Mouse (Mus musculus) forebrain, embryonic 11.5 days (tissue): ENCODE measurements around the gene Tpp2. TPM values are rescaled to one million over a fixed set of nuclear protein-coding genes. Genes with fewer than 3 reads are reported as not detected.
"Not testable (repeated sequence)": the region's sequence is repeated elsewhere in the genome, so short reads cannot be mapped to it uniquely, and the experiment has no call there.

Experiments used
- ATAC-seq: fragments of 200-750 bp; cut with Nextera tagmentation; replicated peaks from 2 replicates; pipeline ENCODE4 v1.8.0; 2017; ENCODE audit warnings: moderate TSS enrichment; ENCODE audit not compliant: low FRiP score
- DNase-seq: peaks from one replicate; pipeline ENCODE4 v3.0.0-alpha.2; 2017; ENCODE audit warnings: low spot score
- H3K27ac ChIP-seq: fragments of 300-500 bp; sonication (generic); 2 replicates; pipeline ENCODE4 v1.5.1; 2014; ENCODE audit warnings: low read depth, low read length
- H3K27me3 ChIP-seq: fragments of 300-500 bp; sonication (generic); 2 replicates; pipeline ENCODE4 v1.6.1; 2014; ENCODE audit warnings: mild to moderate bottlenecking, low read length, mixed read lengths; ENCODE audit not compliant: control insufficient read depth, insufficient read depth
- H3K36me3 ChIP-seq: fragments of 300-500 bp; sonication (generic); 2 replicates; pipeline ENCODE4 v1.6.1; 2014; ENCODE audit warnings: mild to moderate bottlenecking, low read length, moderate library complexity, mixed read lengths; ENCODE audit not compliant: control insufficient read depth, insufficient read depth
- H3K4me1 ChIP-seq: fragments of 300-500 bp; sonication (generic); replicated peaks from 2 replicates; pipeline ENCODE4 v1.6.1; 2014; ENCODE audit warnings: low read length, mixed read lengths; ENCODE audit not compliant: control insufficient read depth, insufficient read depth
- H3K4me2 ChIP-seq: fragments of 300-500 bp; sonication (generic); 2 replicates; pipeline ENCODE4 v1.6.1; 2014; ENCODE audit warnings: low read depth, mild to moderate bottlenecking, low read length, moderate library complexity, mixed read lengths; ENCODE audit not compliant: severe bottlenecking
- H3K4me3 ChIP-seq: fragments of 300-500 bp; sonication (generic); 2 replicates; pipeline ENCODE4 v1.5.1; 2014; ENCODE audit warnings: low read depth, low read length
- H3K9ac ChIP-seq: fragments of 300-500 bp; sonication (generic); 2 replicates; pipeline ENCODE4 v1.6.1; 2014; ENCODE audit warnings: low read length
- H3K9me3 ChIP-seq: fragments of 300-500 bp; sonication (generic); 2 replicates; pipeline ENCODE4 v1.6.1; 2016; ENCODE audit warnings: low read length, mixed read lengths; ENCODE audit not compliant: control insufficient read depth
- WGBS: fragments of 180-500 bp; shearing (Covaris S2); extraction: QIAGEN DNeasy Blood & Tissue Kit; methylation state at CpG from one replicate; pipeline ENCODE4 v1.1.7; 2014; 5-methylcytosine and 5-hydroxymethylcytosine counted together
- polyA plus RNA-seq: library from polyadenylated mRNA; unstranded; fragments of >200 nt; fragmentation: Nextera tagmentation; extraction: Ambion mirVana; gene quantifications from 2 replicates; pipeline ENCODE4 v1.2.1, GENCODE M21; 2014

The Tpp2 gene
- 70.1 and 70.2 TPM in 2 replicates for polyA plus RNA-seq

DNA sequence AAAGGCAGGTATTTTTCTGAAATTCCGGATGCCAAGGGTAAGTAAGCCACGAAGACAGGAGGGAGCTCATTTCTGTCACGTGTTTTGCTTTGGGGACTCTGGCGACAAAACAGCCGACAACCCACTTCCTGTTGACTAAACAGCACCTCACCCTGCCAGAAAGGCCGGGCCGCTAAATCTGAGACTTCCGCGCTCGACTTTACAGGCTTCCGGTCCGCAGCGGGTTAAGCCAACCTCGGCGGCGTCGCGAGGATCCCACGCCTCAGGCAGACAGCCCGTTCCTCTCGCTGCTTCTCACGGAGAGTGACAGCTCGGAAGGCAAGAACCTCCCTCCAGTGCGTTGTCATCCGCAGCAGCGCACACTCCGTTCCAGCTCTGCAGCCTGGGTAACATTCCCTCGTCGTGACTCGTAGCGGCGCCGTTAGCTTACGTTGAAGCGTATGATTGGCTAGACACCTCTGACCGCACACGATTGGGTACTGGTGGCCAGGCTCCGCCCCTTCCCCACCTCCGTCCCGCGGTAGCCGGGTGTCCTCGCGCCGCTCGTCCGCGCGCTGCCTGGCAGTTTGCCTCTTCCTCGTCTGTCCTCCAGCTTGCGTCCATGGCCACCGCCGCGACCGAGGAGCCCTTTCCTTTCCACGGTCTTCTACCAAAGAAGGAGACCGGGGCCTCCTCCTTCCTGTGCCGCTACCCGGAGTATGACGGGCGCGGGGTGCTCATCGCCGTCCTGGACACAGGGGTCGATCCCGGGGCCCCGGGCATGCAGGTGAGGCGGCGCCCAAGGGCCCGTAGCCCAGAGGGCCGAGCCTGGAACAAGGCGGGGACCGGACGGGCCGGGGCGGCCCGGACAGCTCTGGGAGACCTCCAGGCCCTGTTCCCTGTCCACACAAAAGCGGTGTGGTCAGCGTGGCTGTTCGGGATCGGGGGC is at the start of gene Tpp2:
TSS of gene Tpp2 (plus strand) at position 160 of the 928 bp plus-strand sequence.
- H3K4me1 ChIP-seq, result peaks cover 5% of the 10 kb centered on the region; the same call in 1 of the 2 replicates
- peak within 1 kb of the TSS; percentile 88 for H3K9ac ChIP-seq
- peak within 1 kb of the TSS; percentile 82 for H3K27ac ChIP-seq
- peak within 1 kb of the TSS; percentile 55 for H3K4me2 ChIP-seq
- ATAC-seq (peak; percentile 100), DNase-seq (peak; percentile 95)
- H3K27me3 ChIP-seq, result no peaks in the 10 kb centered on the region
- peak within 1 kb of the TSS; percentile 96 for H3K4me3 ChIP-seq
- H3K9me3 ChIP-seq, result no peaks in the 10 kb centered on the region
- under 1% methylated on average over 78 of the region's 81 CpGs for WGBS
- no peaks in the 10 kb centered on the region for H3K36me3 ChIP-seq

DNA sequence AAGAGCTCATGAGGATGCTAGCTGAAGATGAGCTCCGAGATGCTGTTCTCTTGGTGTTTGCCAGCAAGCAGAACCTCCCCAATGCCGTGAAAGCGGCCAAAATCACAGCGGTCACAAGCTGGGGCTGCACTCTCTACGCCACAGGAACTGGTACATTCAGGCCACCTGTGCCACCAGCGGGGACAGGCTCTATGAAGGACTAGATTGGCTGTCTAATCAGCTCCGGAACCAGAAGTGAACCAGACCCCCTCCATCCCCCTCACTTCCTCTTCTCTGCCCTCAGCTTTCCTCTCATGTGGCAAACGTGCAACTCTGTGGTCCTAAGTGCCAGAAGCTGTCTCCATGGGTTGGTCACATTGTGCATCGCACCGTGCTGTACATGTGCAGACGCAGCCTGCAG is 45.1 kb upstream of the Tpp2 start:
- H3K4me2 ChIP-seq, H3K27ac ChIP-seq, ATAC-seq, H3K36me3 ChIP-seq, H3K27me3 ChIP-seq, H3K4me3 ChIP-seq, H3K9me3 ChIP-seq, H3K4me1 ChIP-seq, H3K9ac ChIP-seq, DNase-seq: not testable (repeated sequence)
- 92% methylated on average over 11 of the region's 11 CpGs for WGBS

DNA sequence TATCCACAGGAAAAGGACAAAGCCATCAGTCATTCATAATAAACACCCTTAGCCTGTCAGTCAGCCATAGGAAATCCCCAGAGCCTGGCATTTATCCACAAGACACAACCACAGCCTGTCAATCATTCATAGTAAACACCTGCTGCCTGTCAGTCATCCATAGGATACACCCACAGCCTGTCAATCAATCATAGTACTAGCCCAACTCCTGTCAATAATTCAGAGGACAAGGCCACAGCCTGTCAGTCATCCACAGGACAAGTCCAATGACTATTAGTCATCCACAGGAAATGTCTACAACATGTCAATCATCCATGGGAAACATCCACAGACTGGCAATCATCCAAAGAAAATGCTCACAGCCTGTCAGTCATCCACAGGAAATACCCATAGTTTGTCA is 37.7 kb upstream of the Tpp2 start:
- Histone ChIP-seq H3K36me3 (no peaks in the 10 kb centered on the region), H3K9ac (no peak overlapping the region), H3K4me1 (no peaks in the 10 kb centered on the region), H3K27ac (no peak overlapping the region), H3K4me3 (no peak overlapping the region), H3K27me3 (no peaks in the 10 kb centered on the region), H3K9me3 (no peaks in the 10 kb centered on the region; the same call in 1 of the 2 replicates), H3K4me2 (no peak overlapping the region)
- ATAC-seq (no peak), DNase-seq (no peak)

DNA sequence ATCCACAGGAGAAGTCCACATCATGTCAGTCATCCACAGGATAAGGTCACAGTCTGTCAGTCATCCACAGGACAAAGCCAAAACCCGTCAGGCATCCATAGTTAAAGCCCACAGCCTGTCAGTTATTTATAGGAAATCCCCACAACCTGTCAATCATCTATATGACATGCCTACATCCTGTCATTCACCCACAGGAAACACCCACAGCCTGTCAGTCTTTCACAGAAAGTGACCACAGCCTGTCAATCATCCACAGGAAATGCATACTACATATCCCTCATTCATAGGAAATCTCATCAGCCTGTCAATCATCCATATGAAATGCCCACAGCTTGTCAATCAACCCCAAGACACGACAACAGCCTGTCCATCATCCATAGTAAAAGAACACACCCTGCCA is 36.3 kb upstream of the Tpp2 start:
- Histone ChIP-seq H3K36me3 (no peaks in the 10 kb centered on the region), H3K4me3 (no peak overlapping the region), H3K9ac (no peak overlapping the region), H3K4me1 (no peaks in the 10 kb centered on the region), H3K27ac (no peak overlapping the region), H3K9me3 (no peaks in the 10 kb centered on the region; the same call in 1 of the 2 replicates), H3K27me3 (no peaks in the 10 kb centered on the region), H3K4me2 (no peak overlapping the region)
- 81% methylated on average over 2 of the region's 2 CpGs for WGBS
- ATAC-seq, result no peak
- no peak for DNase-seq

DNA sequence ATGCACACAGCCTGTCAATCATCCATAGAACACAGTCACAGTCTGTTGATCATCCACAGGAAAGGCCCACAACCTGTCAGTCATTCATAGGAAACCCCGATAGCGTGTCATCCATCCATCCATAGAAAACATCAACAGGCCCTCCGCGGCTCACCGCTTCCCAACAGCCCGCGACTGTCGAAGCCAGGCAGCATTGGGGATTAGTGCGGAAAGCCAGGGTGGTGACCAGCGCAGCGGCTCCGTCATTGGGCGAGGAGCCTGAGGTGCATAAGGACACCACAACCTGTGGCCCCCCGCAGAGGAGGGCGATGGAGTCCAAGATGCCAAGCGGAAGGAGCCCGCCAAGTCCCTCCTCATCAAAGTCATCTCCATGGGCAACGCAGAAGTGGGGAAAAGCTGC is 35.5 kb upstream of the Tpp2 start:
- Histone ChIP-seq H3K9ac (no peak overlapping the region), H3K4me3 (no peak overlapping the region), H3K27ac (no peak overlapping the region), H3K4me2 (no peak overlapping the region), H3K27me3 (no peaks in the 10 kb centered on the region), H3K36me3 (no peaks in the 10 kb centered on the region), H3K9me3 (no peaks in the 10 kb centered on the region; the same call in 1 of the 2 replicates), H3K4me1 (no peaks in the 10 kb centered on the region)
- ATAC-seq, result no peak
- DNase-seq, result no peak
- 80% methylated on average over 18 of the region's 18 CpGs for WGBS

DNA sequence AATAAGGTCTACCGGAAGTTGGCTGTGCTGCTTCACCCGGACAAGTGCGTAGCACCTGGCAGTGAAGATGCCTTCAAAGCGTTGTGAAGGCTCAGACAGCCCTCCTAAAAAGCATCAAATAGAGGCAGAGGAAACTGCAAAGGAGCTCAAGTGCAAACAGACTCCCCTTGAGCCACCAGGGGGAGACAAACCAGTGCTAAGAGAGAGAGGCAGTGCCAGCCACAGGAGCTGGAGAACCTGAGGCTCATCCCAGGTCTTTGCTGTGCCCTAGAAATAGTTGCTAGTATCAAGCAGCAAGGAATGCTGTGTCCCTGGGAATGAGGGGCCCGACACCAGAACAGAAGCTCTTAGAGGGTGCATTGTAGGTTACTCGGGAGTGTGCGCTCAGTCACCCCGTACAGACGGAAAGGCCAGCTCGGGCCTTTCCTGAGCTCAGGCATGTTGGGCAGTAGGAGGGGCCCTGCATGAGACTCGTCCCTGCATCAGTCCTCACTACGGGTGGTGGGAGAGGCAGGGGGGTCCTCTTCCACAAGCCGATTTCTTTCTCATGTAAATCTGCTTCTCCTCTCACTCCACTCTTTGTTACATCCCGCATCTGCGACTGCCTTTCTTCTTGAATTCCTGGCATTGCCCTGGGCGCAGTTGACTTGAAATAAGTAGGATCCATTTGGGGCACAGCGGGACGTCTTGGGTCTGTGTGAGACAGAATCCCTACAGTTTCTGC is 34.3 kb upstream of the Tpp2 start:
- ATAC-seq, result peak; percentile 83
- 14% methylated on average over 18 of the region's 18 CpGs for WGBS

DNA sequence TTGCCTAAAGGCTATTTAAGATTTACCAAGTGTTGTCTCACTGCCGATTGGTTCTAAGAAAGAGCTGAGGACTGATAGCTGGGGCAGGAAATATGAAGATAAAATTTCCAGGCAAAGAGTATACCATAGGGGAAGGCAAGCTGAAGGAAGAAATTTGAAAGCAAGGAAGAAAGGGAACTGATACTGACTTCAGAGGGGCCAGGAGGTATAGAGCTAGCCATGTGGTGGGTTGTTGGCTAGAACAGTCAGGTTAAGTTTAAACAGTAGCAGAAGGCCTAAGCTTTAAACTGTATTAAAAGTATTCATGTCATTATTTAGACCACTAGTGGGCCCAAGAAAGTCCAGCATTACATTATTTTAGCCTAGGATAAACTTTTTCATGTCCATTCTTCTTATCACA is 31.0 kb upstream of the Tpp2 start:
- Histone ChIP-seq H3K9me3 (no peaks in the 10 kb centered on the region), H3K9ac (no peak overlapping the region), H3K27ac (no peak overlapping the region), H3K4me1 (no peaks in the 10 kb centered on the region), H3K36me3 (no peaks in the 10 kb centered on the region), H3K4me3 (no peak overlapping the region), H3K27me3 (no peaks in the 10 kb centered on the region), H3K4me2 (no peak overlapping the region)
- ATAC-seq, result no peak
- no peak for DNase-seq
- 86% methylated on average over 1 of the region's 1 CpGs for whole genome bisulfite sequencing

More for the DNA sequence above, 34.3 kb upstream of the Tpp2 start:
- no peaks in the 10 kb centered on the region for H3K4me1 ChIP-seq
- H3K27ac ChIP-seq, result no peak overlapping the region
- peak overlapping the region; percentile 47; the same call in 1 of the 2 replicates for H3K4me2 ChIP-seq
- DNase-seq, result peak; percentile 83
- no peaks in the 10 kb centered on the region for H3K27me3 ChIP-seq
- H3K9me3 ChIP-seq, result no peaks in the 10 kb centered on the region; the same call in 1 of the 2 replicates
- H3K36me3 ChIP-seq, result no peaks in the 10 kb centered on the region
- H3K4me3 ChIP-seq, result peak overlapping the region; percentile 16
- peak overlapping the region; percentile 43; the same call in 1 of the 2 replicates for H3K9ac ChIP-seq

GRCm38 (mm10) chr1:43902855-43903254 is 30.6 kb upstream of the Tpp2 start:
- no peaks in the 10 kb centered on the region for H3K4me1 ChIP-seq
- no peak for ATAC-seq
- WGBS, result 75% methylated on average over 4 of the region's 4 CpGs

More at GRCm38 (mm10) chr1:43902855-43903254, 30.6 kb upstream of the Tpp2 start:
- no peaks in the 10 kb centered on the region for H3K36me3 ChIP-seq
- no peak overlapping the region for H3K27ac ChIP-seq
- no peak overlapping the region for H3K4me2 ChIP-seq
- DNase-seq, result no peak
- H3K9ac ChIP-seq, result no peak overlapping the region
- no peaks in the 10 kb centered on the region for H3K27me3 ChIP-seq
- no peaks in the 10 kb centered on the region for H3K9me3 ChIP-seq
- no peak overlapping the region for H3K4me3 ChIP-seq
